Mouse (Mus musculus) liver, embryonic 16.5 days (tissue): Measurements from ENCODE around the gene Cand1. TPM values are rescaled to one million over a fixed set of nuclear protein-coding genes. Genes with fewer than 3 reads are reported as not detected.

Experiments used
- ATAC-seq: fragments of 200-750 bp; cut with Nextera tagmentation; 2 replicates; pipeline ENCODE4 v1.8.0; 2017; ENCODE audit warnings: low read depth, mild to moderate bottlenecking, moderate number of reproducible peaks, moderate library complexity
- H3K27ac ChIP-seq: fragments of 300-500 bp; sonication (generic); 2 replicates; pipeline ENCODE4 v1.5.1; 2014; ENCODE audit warnings: mild to moderate bottlenecking, low read length
- H3K27me3 ChIP-seq: fragments of 300-500 bp; sonication (generic); 2 replicates; pipeline ENCODE4 v1.6.1; 2014; ENCODE audit warnings: low read depth, low read length, mixed read lengths; ENCODE audit not compliant: control insufficient read depth, insufficient read depth
- H3K36me3 ChIP-seq: fragments of 300-500 bp; sonication (generic); 2 replicates; pipeline ENCODE4 v1.6.1; 2014; ENCODE audit warnings: mild to moderate bottlenecking; ENCODE audit not compliant: control insufficient read depth, insufficient read depth
- H3K4me1 ChIP-seq: fragments of 300-500 bp; sonication (generic); 2 replicates; pipeline ENCODE4 v1.6.1; 2014; ENCODE audit warnings: low read depth, low read length, mixed read lengths; ENCODE audit not compliant: control insufficient read depth
- H3K4me2 ChIP-seq: fragments of 300-500 bp; sonication (generic); 2 replicates; pipeline ENCODE4 v1.6.1; 2014; ENCODE audit warnings: low read depth, low read length, mixed read lengths
- H3K4me3 ChIP-seq: fragments of 300-500 bp; sonication (generic); 2 replicates; pipeline ENCODE4 v1.5.1; 2014; ENCODE audit warnings: low read depth, mild to moderate bottlenecking, low read length
- H3K9ac ChIP-seq: fragments of 300-500 bp; sonication (generic); 2 replicates; pipeline ENCODE4 v1.6.1; 2014; ENCODE audit warnings: low read depth, low read length
- H3K9me3 ChIP-seq: fragments of 300-500 bp; sonication (generic); replicated peaks from 2 replicates; pipeline ENCODE4 v1.6.1; 2016; ENCODE audit warnings: low read length; ENCODE audit not compliant: control insufficient read depth
- WGBS: fragments of 180-500 bp; shearing (Covaris S2); extraction: QIAGEN DNeasy Blood & Tissue Kit; methylation state at CpG from one replicate; pipeline ENCODE4 v1.1.7; 2014; ENCODE audit not compliant: insufficient replicate concordance; 5-methylcytosine and 5-hydroxymethylcytosine counted together
- polyA plus RNA-seq: library from polyadenylated mRNA; unstranded; fragments of >200 nt; fragmentation: Nextera tagmentation; extraction: Ambion mirVana; gene quantifications from 2 replicates; pipeline ENCODE4 v1.2.1, GENCODE M21; 2015

Cand1 gene
- polyA plus RNA-seq, 1 experiment from 2014 or later = 12.4 TPM

- H3K4me1 ChIP-seq = no peaks in the 10 kb centered on the region
- H3K4me2 ChIP-seq = no peak overlapping the region
- no peak for ATAC-seq
- H3K9ac ChIP-seq = no peak overlapping the region
- 57% methylated on average over 4 of the region's 4 CpGs for WGBS
- no peak overlapping the region for H3K27ac ChIP-seq
- H3K27me3 ChIP-seq = no peaks in the 10 kb centered on the region
- H3K36me3 ChIP-seq = no peaks in the 10 kb centered on the region
- H3K9me3 ChIP-seq = no peaks in the 10 kb centered on the region
- no peak overlapping the region for H3K4me3 ChIP-seq
Observed at GRCm38 (mm10) chr10:119257876-119258275, 18.0 kb upstream of the Cand1 start.

GRCm38 (mm10) chr10:119244146-119244545 lies 4.3 kb upstream of the Cand1 start:
- no peaks in the 10 kb centered on the region for H3K27me3 ChIP-seq
- H3K9ac ChIP-seq = no peak overlapping the region
- no peak for ATAC-seq
- 77% methylated on average over 14 of the region's 14 CpGs for WGBS
- no peak overlapping the region for H3K27ac ChIP-seq
- no peak overlapping the region for H3K4me3 ChIP-seq
- peaks cover 4% of the 10 kb centered on the region; the same call in 1 of the 2 replicates for H3K4me1 ChIP-seq
- H3K9me3 ChIP-seq = no peaks in the 10 kb centered on the region
- no peaks in the 10 kb centered on the region for H3K36me3 ChIP-seq
- H3K4me2 ChIP-seq = no peak overlapping the region

- peaks cover 12% of the 10 kb centered on the region for H3K4me1 ChIP-seq
- peak overlapping the region; percentile 92 for H3K4me3 ChIP-seq
- peak overlapping the region; percentile 78 for H3K4me2 ChIP-seq
- H3K27ac ChIP-seq = peak overlapping the region; percentile 20
- no peak for ATAC-seq
- H3K9ac ChIP-seq = peak overlapping the region; percentile 75
- no peaks in the 10 kb centered on the region for H3K9me3 ChIP-seq
- H3K27me3 ChIP-seq = no peaks in the 10 kb centered on the region
- H3K36me3 ChIP-seq = no peaks in the 10 kb centered on the region
- WGBS = 3% methylated on average over 9 of the region's 9 CpGs
Observed at GRCm38 (mm10) chr10:119240722-119241089, 851 bp upstream of the Cand1 start.

- Histone ChIP-seq H3K36me3 (no peaks in the 10 kb centered on the region), H3K9me3 (no peaks in the 10 kb centered on the region), H3K4me1 (peaks cover 12% of the 10 kb centered on the region), H3K9ac (peak overlapping the region; percentile 95), H3K4me2 (peak overlapping the region; percentile 81), H3K27ac (peak overlapping the region; percentile 93), H3K4me3 (peak overlapping the region; percentile 92), H3K27me3 (no peaks in the 10 kb centered on the region)
- 0% methylated on average over 30 of the region's 37 CpGs for WGBS
- peak; percentile 17 for ATAC-seq
Observed at GRCm38 (mm10) chr10:119239633-119239968, 254 bp downstream of the Cand1 start.

GRCm38 (mm10) chr10:119238985-119239631 lies 747 bp downstream of the Cand1 start:
- Histone ChIP-seq H3K9me3 (no peaks in the 10 kb centered on the region), H3K4me1 (peaks cover 12% of the 10 kb centered on the region), H3K4me3 (peak overlapping the region; percentile 92), H3K27ac (peak overlapping the region; percentile 93), H3K4me2 (peak overlapping the region; percentile 81), H3K27me3 (no peaks in the 10 kb centered on the region), H3K36me3 (no peaks in the 10 kb centered on the region), H3K9ac (peak overlapping the region; percentile 95)
- WGBS = 0% methylated on average over 52 of the region's 54 CpGs
- ATAC-seq = peak; percentile 2; the same call in 1 of the 2 replicates

- ATAC-seq = no peak
- Histone ChIP-seq H3K9me3 (no peaks in the 10 kb centered on the region), H3K4me3 (no peak overlapping the region), H3K4me1 (peaks cover 7% of the 10 kb centered on the region), H3K27ac (no peak overlapping the region), H3K9ac (no peak overlapping the region), H3K36me3 (no peaks in the 10 kb centered on the region), H3K27me3 (no peaks in the 10 kb centered on the region), H3K4me2 (no peak overlapping the region)
- WGBS = 76% methylated on average over 5 of the region's 5 CpGs
Observed at GRCm38 (mm10) chr10:119231526-119231925, 8.3 kb downstream of the Cand1 start.

- H3K27ac ChIP-seq = no peak overlapping the region
- ATAC-seq = no peak
- H3K9me3 ChIP-seq = no peaks in the 10 kb centered on the region
- no peaks in the 10 kb centered on the region for H3K27me3 ChIP-seq
- 82% methylated on average over 4 of the region's 4 CpGs for WGBS
- no peak overlapping the region for H3K4me2 ChIP-seq
- H3K4me3 ChIP-seq = no peak overlapping the region
- H3K9ac ChIP-seq = no peak overlapping the region
- H3K36me3 ChIP-seq = peaks cover 7% of the 10 kb centered on the region; the same call in 1 of the 2 replicates
- H3K4me1 ChIP-seq = peaks cover 7% of the 10 kb centered on the region
Observed at GRCm38 (mm10) chr10:119230703-119231102, 9.2 kb downstream of the Cand1 start.

- ATAC-seq = no peak
- Histone ChIP-seq H3K4me2 (no peak overlapping the region), H3K4me3 (no peak overlapping the region), H3K27me3 (no peaks in the 10 kb centered on the region), H3K9ac (no peak overlapping the region), H3K36me3 (peaks cover 9% of the 10 kb centered on the region), H3K4me1 (peaks cover 7% of the 10 kb centered on the region), H3K9me3 (no peaks in the 10 kb centered on the region), H3K27ac (no peak overlapping the region)
- 60% methylated on average over 5 of the region's 5 CpGs for WGBS
Observed at GRCm38 (mm10) chr10:119230074-119230669, 9.7 kb downstream of the Cand1 start.

- no peak overlapping the region for H3K9ac ChIP-seq
- no peak overlapping the region for H3K27ac ChIP-seq
- peaks cover 13% of the 10 kb centered on the region for H3K36me3 ChIP-seq
- no peak overlapping the region for H3K4me3 ChIP-seq
- no peaks in the 10 kb centered on the region for H3K27me3 ChIP-seq
- H3K4me1 ChIP-seq = no peaks in the 10 kb centered on the region
- no peak overlapping the region for H3K4me2 ChIP-seq
- no peaks in the 10 kb centered on the region for H3K9me3 ChIP-seq
- ATAC-seq = no peak
- WGBS = 74% methylated on average over 4 of the region's 4 CpGs
Observed at GRCm38 (mm10) chr10:119223686-119224085, 16.2 kb downstream of the Cand1 start.
